Mouse (Mus musculus): ENCODE data around the gene Zfp804a.

The Zfp804a gene

GRCm38 (mm10) chr2:82253382-82253781 lies 200.4 kb downstream of the Zfp804a start:
- no peak for DNase-seq (ENCODE audit: low spot score in 2 of 2)

- no peak for DNase-seq (ENCODE audit: low spot score in 2 of 2)
These were observed 229.7 kb downstream of the Zfp804a start for GRCm38 (mm10) chr2:82282591-82283269.

GRCm38 (mm10) chr2:82294932-82295493 lies 242.0 kb downstream of the Zfp804a start:
- no peak for DNase-seq (ENCODE audit: low spot score in 2 of 2)

Measured in spleen, postnatal 4 days (tissue).